Mouse (Mus musculus): ENCODE data around the gene Col23a1.

The Col23a1 gene

GRCm38 (mm10) chr11:51289564-51290041 lies at the start of gene Col23a1:
Col23a1 (plus strand) TSS chr11:51289920.
- peak; percentile 74 to 83 for DNase-seq (ENCODE audit: low spot score in 2 of 2)

- no peak for DNase-seq (ENCODE audit: low spot score in 2 of 2)
Measured at GRCm38 (mm10) chr11:51242897-51243296, 46.8 kb upstream of the Col23a1 start.

- DNase-seq (ENCODE audit: low spot score in 2 of 2), result no peak
Measured at GRCm38 (mm10) chr11:51257006-51257405, 32.7 kb upstream of the Col23a1 start.

- no peak for DNase-seq (ENCODE audit: low spot score in 2 of 2)
Measured at GRCm38 (mm10) chr11:51261680-51262219, 28.0 kb upstream of the Col23a1 start, which contains the start of gene Clk4. Clk4 (plus strand) TSS chr11:51261730.

GRCm38 (mm10) chr11:51262342-51263285 lies 27.1 kb upstream of the Col23a1 start, which contains the start of gene BC049762:
BC049762 (minus strand) TSS chr11:51263046.
- peak; percentile 99 for DNase-seq (ENCODE audit: low spot score in 2 of 2)

GRCm38 (mm10) chr11:51263286-51263831 lies 26.4 kb upstream of the Col23a1 start:
- DNase-seq (ENCODE audit: low spot score in 2 of 2), result peak; percentile 73 to 75

- peak in 1 of 2 experiments; percentile 36 for DNase-seq (ENCODE audit: low spot score in 2 of 2)
Measured at GRCm38 (mm10) chr11:51264352-51264751, 25.4 kb upstream of the Col23a1 start.

- peak; percentile 32 to 40 for DNase-seq (ENCODE audit: low spot score in 2 of 2)
Measured at GRCm38 (mm10) chr11:51265326-51265725, 24.4 kb upstream of the Col23a1 start.

GRCm38 (mm10) chr11:51274418-51274817 lies 15.3 kb upstream of the Col23a1 start:
- DNase-seq (ENCODE audit: low spot score in 2 of 2), result no peak

- DNase-seq (ENCODE audit: low spot score in 2 of 2), result peak; percentile 40 to 53
Measured at GRCm38 (mm10) chr11:51290066-51290955, 591 bp downstream of the Col23a1 start.

- DNase-seq (ENCODE audit: low spot score in 2 of 2), result no peak
Measured at GRCm38 (mm10) chr11:51293956-51294530, 4.3 kb downstream of the Col23a1 start.

- DNase-seq (ENCODE audit: low spot score in 2 of 2), result peak in 1 of 2 experiments; percentile 48
Measured at GRCm38 (mm10) chr11:51295742-51296141, 6.0 kb downstream of the Col23a1 start.

GRCm38 (mm10) chr11:51298691-51299090 lies 9.0 kb downstream of the Col23a1 start:
- DNase-seq (ENCODE audit: low spot score in 2 of 2), result no peak

- DNase-seq (ENCODE audit: low spot score in 2 of 2), result no peak
Measured at GRCm38 (mm10) chr11:51302396-51302795, 12.7 kb downstream of the Col23a1 start.

- peak in 1 of 2 experiments; percentile 43 for DNase-seq (ENCODE audit: low spot score in 2 of 2)
Measured at GRCm38 (mm10) chr11:51303981-51304553, 14.3 kb downstream of the Col23a1 start.

GRCm38 (mm10) chr11:51308306-51308705 lies 18.6 kb downstream of the Col23a1 start:
- no peak for DNase-seq (ENCODE audit: low spot score in 2 of 2)

- no peak for DNase-seq (ENCODE audit: low spot score in 2 of 2)
Measured at GRCm38 (mm10) chr11:51311846-51312245, 22.1 kb downstream of the Col23a1 start.

GRCm38 (mm10) chr11:51315991-51316810 lies 26.5 kb downstream of the Col23a1 start:
- no peak for DNase-seq (ENCODE audit: low spot score in 2 of 2)

GRCm38 (mm10) chr11:51320609-51321008 lies 30.9 kb downstream of the Col23a1 start:
- DNase-seq (ENCODE audit: low spot score in 2 of 2), result no peak

- DNase-seq (ENCODE audit: low spot score in 2 of 2), result no peak
Measured at GRCm38 (mm10) chr11:51326908-51327307, 37.2 kb downstream of the Col23a1 start.
